Mouse (Mus musculus) limb, embryonic 13.5 days (tissue): Measurements from ENCODE around the gene Krtcap3. TPM values are rescaled to one million over a fixed set of nuclear protein-coding genes. Genes with fewer than 3 reads are reported as not detected.
"Not testable (repeated sequence)": the region's sequence is repeated elsewhere in the genome, so short reads cannot be mapped to it uniquely, and the experiment has no call there.

Source experiments
- ATAC-seq: fragments of 200-750 bp; cut with Nextera tagmentation; 2 replicates; pipeline ENCODE4 v1.8.0; 2017; ENCODE audit warnings: low read depth, moderate number of reproducible peaks, moderate TSS enrichment; ENCODE audit not compliant: low FRiP score
- H3K27ac ChIP-seq: fragments of 300-500 bp; sonication (generic); 2 replicates; pipeline ENCODE4 v1.5.1; 2015; ENCODE audit warnings: inconsistent platforms, mild to moderate bottlenecking, moderate library complexity
- H3K27me3 ChIP-seq: fragments of 300-500 bp; sonication (generic); 2 replicates; pipeline ENCODE4 v1.6.1; 2015; ENCODE audit warnings: mild to moderate bottlenecking, inconsistent platforms
- H3K36me3 ChIP-seq: fragments of 300-500 bp; sonication (generic); 2 replicates; pipeline ENCODE4 v1.6.1; 2015; ENCODE audit warnings: inconsistent platforms, mild to moderate bottlenecking, moderate library complexity
- H3K4me1 ChIP-seq: fragments of 300-500 bp; sonication (generic); 2 replicates; pipeline ENCODE4 v1.6.1; 2015; ENCODE audit warnings: inconsistent platforms
- H3K4me2 ChIP-seq: fragments of 300-500 bp; sonication (generic); replicated peaks from 2 replicates; pipeline ENCODE4 v1.6.1; 2015; ENCODE audit warnings: inconsistent platforms, mild to moderate bottlenecking, moderate library complexity
- H3K4me3 ChIP-seq: fragments of 300-500 bp; sonication (generic); 2 replicates; pipeline ENCODE4 v1.5.1; 2015; ENCODE audit warnings: moderate library complexity, mild to moderate bottlenecking, inconsistent platforms
- H3K9ac ChIP-seq: fragments of 300-500 bp; sonication (generic); 2 replicates; pipeline ENCODE4 v1.6.1; 2015; ENCODE audit warnings: mild to moderate bottlenecking, inconsistent platforms
- H3K9me3 ChIP-seq: fragments of 300-500 bp; sonication (generic); 2 replicates; pipeline ENCODE4 v1.6.1; 2016; ENCODE audit warnings: inconsistent platforms
- WGBS: fragments of 180-500 bp; shearing (Covaris S2); methylation state at CpG from one replicate; pipeline ENCODE4 v1.1.7; 2015; 5-methylcytosine and 5-hydroxymethylcytosine counted together
- polyA plus RNA-seq: library from polyadenylated mRNA; unstranded; fragments of >200 nt; fragmentation: Nextera tagmentation; extraction: Ambion mirVana; gene quantifications from 2 replicates; pipeline ENCODE4 v1.2.1, GENCODE M21; 2015

Krtcap3 gene
- 16.1 and 21.3 TPM in 2 replicates for polyA plus RNA-seq

DNA sequence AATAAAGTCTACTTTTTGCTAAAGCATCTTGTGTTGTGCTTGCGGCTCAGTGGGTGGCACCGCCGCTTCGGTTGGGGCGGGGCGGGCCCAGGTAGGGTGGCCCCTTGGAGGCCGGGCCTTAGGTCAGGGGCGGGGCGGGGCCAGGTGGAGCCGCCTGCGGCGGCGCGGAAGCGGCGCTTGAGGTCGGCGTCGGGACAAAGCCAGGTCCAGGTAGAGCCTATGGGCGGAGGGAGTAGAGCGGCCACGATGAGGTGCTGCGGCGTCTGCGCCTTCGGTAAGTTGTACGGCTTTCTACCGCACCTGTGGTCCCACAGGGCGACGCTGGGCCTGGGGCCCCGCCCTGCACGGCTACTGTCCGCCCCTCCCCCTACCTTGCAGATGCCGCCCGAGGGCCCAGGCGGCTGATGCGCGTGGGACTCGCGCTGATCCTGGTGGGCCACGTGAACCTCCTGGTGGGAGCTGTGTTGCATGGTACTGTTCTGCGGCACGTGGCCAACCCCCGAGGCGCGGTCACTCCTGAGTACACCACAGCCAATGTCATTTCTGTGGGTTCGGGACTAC, at the start of gene Krtcap3:
TSS of gene Krtcap3 (plus strand) at position 151 of the 561 bp plus-strand sequence.
- 6% methylated on average over 44 of the region's 47 CpGs for WGBS
- H3K4me3 ChIP-seq = peak within 1 kb of the TSS; percentile 44
- peak within 1 kb of the TSS; percentile 65 for H3K9ac ChIP-seq
- no peaks in the 10 kb centered on the region for H3K27me3 ChIP-seq
- H3K36me3 ChIP-seq = peaks cover 95% of the 10 kb centered on the region
- peak within 1 kb of the TSS; percentile 66 for H3K4me2 ChIP-seq
- ATAC-seq = peak; percentile 64
- peak within 1 kb of the TSS; percentile 75; the same call in 1 of the 2 replicates for H3K27ac ChIP-seq
- H3K4me1 ChIP-seq = peaks cover 38% of the 10 kb centered on the region
- H3K9me3 ChIP-seq = no peaks in the 10 kb centered on the region

GRCm38 (mm10) chr5:31201742-31202590, 49.5 kb upstream of the Krtcap3 start, which contains the start of gene Zfp513:
TSS of gene Zfp513 (minus strand) at chr5:31202303.
- under 1% methylated on average over 53 of the region's 53 CpGs for WGBS
- H3K4me3 ChIP-seq = peak within 1 kb of the TSS; percentile 87

GRCm38 (mm10) chr5:31202933-31203332, 48.6 kb upstream of the Krtcap3 start:
- peaks cover 23% of the 10 kb centered on the region for H3K4me1 ChIP-seq
- no peaks in the 10 kb centered on the region for H3K27me3 ChIP-seq
- peaks cover 6% of the 10 kb centered on the region for H3K9me3 ChIP-seq
- H3K27ac ChIP-seq = peak overlapping the region; percentile 70; the same call in 1 of the 2 replicates
- no peak for ATAC-seq
- H3K36me3 ChIP-seq = peaks cover 81% of the 10 kb centered on the region
- H3K4me3 ChIP-seq = peak overlapping the region; percentile 87
- WGBS = 88% methylated on average over 7 of the region's 7 CpGs
- peak overlapping the region; percentile 75 for H3K4me2 ChIP-seq
- H3K9ac ChIP-seq = peak overlapping the region; percentile 71

More at GRCm38 (mm10) chr5:31201742-31202590, 49.5 kb upstream of the Krtcap3 start, which contains the start of gene Zfp513:
- H3K36me3 ChIP-seq = peaks cover 81% of the 10 kb centered on the region
- H3K4me1 ChIP-seq = peaks cover 23% of the 10 kb centered on the region
- peak within 1 kb of the TSS; percentile 88 for H3K4me2 ChIP-seq
- H3K9me3 ChIP-seq = peaks cover 6% of the 10 kb centered on the region
- peak within 1 kb of the TSS; percentile 73 for H3K27ac ChIP-seq
- H3K9ac ChIP-seq = peak within 1 kb of the TSS; percentile 91
- H3K27me3 ChIP-seq = no peaks in the 10 kb centered on the region
- ATAC-seq = peak; percentile 99

- no peak overlapping the region for H3K27ac ChIP-seq
- 89% methylated on average over 2 of the region's 2 CpGs for WGBS
- no peak for ATAC-seq
These were observed 47.6 kb upstream of the Krtcap3 start for GRCm38 (mm10) chr5:31203866-31204265.

DNA sequence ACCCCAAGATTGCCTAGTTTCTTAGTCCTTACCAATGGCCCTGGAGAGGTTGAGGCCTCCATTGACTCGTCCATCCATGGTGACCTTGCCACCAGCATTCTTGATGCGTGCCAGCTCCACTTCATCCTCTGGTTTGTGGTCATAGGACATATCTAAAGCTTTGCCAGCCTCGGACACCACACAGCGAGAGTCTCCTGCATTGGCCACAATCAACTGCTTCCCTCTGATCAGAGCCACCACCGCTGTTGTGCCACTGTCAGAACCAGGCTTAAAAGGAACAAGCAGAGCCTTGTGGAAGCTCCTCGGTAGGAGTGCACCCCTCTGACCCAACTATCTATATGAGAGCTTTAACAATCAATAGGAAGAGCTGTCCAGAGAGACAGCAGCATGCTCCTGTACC, 47.1 kb upstream of the Krtcap3 start:
- no peak overlapping the region for H3K4me2 ChIP-seq
- peaks cover 6% of the 10 kb centered on the region for H3K9me3 ChIP-seq
- H3K27ac ChIP-seq = no peak overlapping the region
- peaks cover 71% of the 10 kb centered on the region for H3K36me3 ChIP-seq
- WGBS = 92% methylated on average over 6 of the region's 6 CpGs
- H3K4me1 ChIP-seq = peaks cover 23% of the 10 kb centered on the region
- H3K9ac ChIP-seq = no peak overlapping the region
- no peak for ATAC-seq
- H3K4me3 ChIP-seq = no peak overlapping the region
- no peaks in the 10 kb centered on the region for H3K27me3 ChIP-seq

More at GRCm38 (mm10) chr5:31203866-31204265, 47.6 kb upstream of the Krtcap3 start:
- peaks cover 23% of the 10 kb centered on the region for H3K4me1 ChIP-seq
- no peak overlapping the region for H3K9ac ChIP-seq
- peaks cover 6% of the 10 kb centered on the region for H3K9me3 ChIP-seq
- H3K4me3 ChIP-seq = no peak overlapping the region
- peaks cover 77% of the 10 kb centered on the region for H3K36me3 ChIP-seq
- no peak overlapping the region for H3K4me2 ChIP-seq
- no peaks in the 10 kb centered on the region for H3K27me3 ChIP-seq

- H3K4me1 ChIP-seq, H3K9ac ChIP-seq, H3K27me3 ChIP-seq, H3K4me2 ChIP-seq, H3K9me3 ChIP-seq, ATAC-seq, H3K36me3 ChIP-seq, H3K4me3 ChIP-seq, H3K27ac ChIP-seq: not testable (repeated sequence)
- 90% methylated on average over 6 of the region's 6 CpGs for WGBS
These were observed 34.9 kb upstream of the Krtcap3 start for GRCm38 (mm10) chr5:31216554-31216953.

DNA sequence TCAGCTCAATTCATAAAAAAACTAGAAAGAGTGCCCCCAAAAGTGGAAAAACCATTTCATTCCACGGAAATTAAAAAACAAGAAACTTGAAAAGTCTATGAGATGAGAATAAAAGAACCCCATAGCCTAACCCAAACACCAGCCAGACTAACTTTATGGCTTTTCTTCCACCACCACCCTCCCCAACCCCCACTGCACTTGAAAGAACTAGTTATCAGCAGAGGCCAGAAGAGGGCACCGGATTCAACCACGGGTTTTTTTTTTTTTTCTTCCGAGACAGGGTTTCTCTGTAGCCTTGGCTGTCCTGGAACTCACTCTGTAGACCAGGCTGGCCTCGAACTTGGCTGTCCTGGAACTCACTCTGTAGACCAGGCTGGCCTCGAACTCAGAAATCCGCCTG, 33.2 kb upstream of the Krtcap3 start:
- Histone ChIP-seq H3K4me2 (no peak overlapping the region), H3K27me3 (no peaks in the 10 kb centered on the region), H3K4me1 (peaks cover 9% of the 10 kb centered on the region), H3K36me3 (no peaks in the 10 kb centered on the region), H3K9me3 (no peaks in the 10 kb centered on the region), H3K9ac (no peak overlapping the region), H3K27ac (no peak overlapping the region), H3K4me3 (no peak overlapping the region)
- WGBS = 58% methylated on average over 7 of the region's 7 CpGs
- ATAC-seq = no peak

GRCm38 (mm10) chr5:31219070-31219469, 32.4 kb upstream of the Krtcap3 start:
- Histone ChIP-seq H3K36me3 (no peaks in the 10 kb centered on the region), H3K9ac (no peak overlapping the region), H3K4me3 (peak overlapping the region; percentile 99), H3K27ac (no peak overlapping the region; the same call in 1 of the 2 replicates), H3K9me3 (no peaks in the 10 kb centered on the region), H3K4me2 (peak overlapping the region; percentile 76), H3K27me3 (no peaks in the 10 kb centered on the region), H3K4me1 (peaks cover 9% of the 10 kb centered on the region)
- no peak for ATAC-seq
- 0% methylated on average over 2 of the region's 2 CpGs for WGBS

GRCm38 (mm10) chr5:31219474-31219873, 32.0 kb upstream of the Krtcap3 start:
- peak overlapping the region; percentile 76 for H3K4me2 ChIP-seq
- H3K4me3 ChIP-seq = peak overlapping the region; percentile 99
- no peaks in the 10 kb centered on the region for H3K36me3 ChIP-seq
- no peak for ATAC-seq
- WGBS = under 1% methylated on average over 11 of the region's 11 CpGs
- H3K9me3 ChIP-seq = no peaks in the 10 kb centered on the region
- H3K9ac ChIP-seq = peak overlapping the region; percentile 94
- H3K27me3 ChIP-seq = no peaks in the 10 kb centered on the region
- H3K4me1 ChIP-seq = peaks cover 9% of the 10 kb centered on the region
- peak overlapping the region; percentile 92; the same call in 1 of the 2 replicates for H3K27ac ChIP-seq

- no peaks in the 10 kb centered on the region for H3K27me3 ChIP-seq
- H3K36me3 ChIP-seq = no peaks in the 10 kb centered on the region
- WGBS = under 1% methylated on average over 40 of the region's 40 CpGs
- H3K27ac ChIP-seq = peak overlapping the region; percentile 92
- H3K4me2 ChIP-seq = peak overlapping the region; percentile 76
- H3K4me1 ChIP-seq = peaks cover 9% of the 10 kb centered on the region
- no peaks in the 10 kb centered on the region for H3K9me3 ChIP-seq
- peak overlapping the region; percentile 94 for H3K9ac ChIP-seq
- H3K4me3 ChIP-seq = peak overlapping the region; percentile 99
- ATAC-seq = peak; percentile 49
These were observed 31.5 kb upstream of the Krtcap3 start for GRCm38 (mm10) chr5:31219911-31220447.

DNA sequence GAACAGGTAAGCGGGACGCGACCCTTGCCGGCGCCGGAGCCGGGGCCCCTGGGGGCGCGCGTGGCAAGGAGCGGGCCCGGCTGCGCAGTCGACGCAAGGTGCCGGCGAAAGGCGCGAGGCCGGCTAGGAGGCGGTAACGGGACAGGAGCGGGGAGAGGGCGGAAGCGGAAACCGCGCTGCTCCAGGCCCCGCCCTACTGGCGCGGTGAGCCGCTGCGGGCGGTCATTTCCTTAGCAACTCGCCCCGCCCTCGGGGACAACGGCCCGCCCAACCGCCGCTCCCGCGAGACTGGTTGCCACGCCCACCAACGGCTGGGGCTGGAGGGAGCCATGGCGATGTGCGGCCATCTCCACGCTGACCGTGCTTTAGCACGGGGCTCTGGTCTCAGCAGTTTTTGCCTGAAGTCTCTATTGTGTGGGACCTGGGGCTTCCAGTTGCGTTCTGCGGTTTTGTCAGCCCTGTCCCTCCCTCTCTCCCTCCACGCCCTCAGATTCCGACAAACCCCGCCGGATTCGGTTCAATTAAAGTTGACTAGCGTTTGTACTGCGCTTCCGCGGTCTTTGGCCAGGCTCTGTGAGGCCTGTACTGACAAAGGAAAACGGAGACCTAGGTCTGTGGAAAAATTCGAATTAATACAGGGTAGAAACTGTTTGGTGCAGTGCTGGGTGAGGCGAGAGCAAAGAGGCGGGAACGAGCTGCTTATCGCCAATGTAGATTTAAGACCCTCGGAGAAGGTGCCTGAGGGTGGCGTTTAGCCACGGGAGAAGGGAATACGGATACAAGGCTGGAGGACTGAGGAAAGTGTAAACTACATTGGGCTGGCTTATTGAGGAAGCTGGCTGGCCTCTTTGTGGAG, 30.8 kb upstream of the Krtcap3 start, which contains the start of gene Ppm1g:
TSS of gene Ppm1g (minus strand) at position 240 of the 856 bp plus-strand sequence.
- no peaks in the 10 kb centered on the region for H3K36me3 ChIP-seq
- peak within 1 kb of the TSS; percentile 76 for H3K4me2 ChIP-seq
- peak within 1 kb of the TSS; percentile 92 for H3K27ac ChIP-seq
- under 1% methylated on average over 70 of the region's 70 CpGs for WGBS
- no peaks in the 10 kb centered on the region for H3K27me3 ChIP-seq
- peak; percentile 96 for ATAC-seq
- H3K4me1 ChIP-seq = peaks cover 9% of the 10 kb centered on the region
- peak within 1 kb of the TSS; percentile 94 for H3K9ac ChIP-seq
- no peaks in the 10 kb centered on the region for H3K9me3 ChIP-seq
- peak within 1 kb of the TSS; percentile 99 for H3K4me3 ChIP-seq
